Mouse (Mus musculus) frontal cortex, adult (tissue): ENCODE measurements around the gene Faap100.
"Not testable (repeated sequence)": the region's sequence is repeated elsewhere in the genome, so short reads cannot be mapped to it uniquely, and the experiment has no call there.

Experiments
- ATAC-seq: cut with Nextera tagmentation; 2 replicates; pipeline ENCODE4 v1.9.2; 2017; ENCODE audit warnings: mild to moderate bottlenecking, moderate library complexity, mixed read lengths; ENCODE audit not compliant: low TSS enrichment

Faap100 gene

DNA sequence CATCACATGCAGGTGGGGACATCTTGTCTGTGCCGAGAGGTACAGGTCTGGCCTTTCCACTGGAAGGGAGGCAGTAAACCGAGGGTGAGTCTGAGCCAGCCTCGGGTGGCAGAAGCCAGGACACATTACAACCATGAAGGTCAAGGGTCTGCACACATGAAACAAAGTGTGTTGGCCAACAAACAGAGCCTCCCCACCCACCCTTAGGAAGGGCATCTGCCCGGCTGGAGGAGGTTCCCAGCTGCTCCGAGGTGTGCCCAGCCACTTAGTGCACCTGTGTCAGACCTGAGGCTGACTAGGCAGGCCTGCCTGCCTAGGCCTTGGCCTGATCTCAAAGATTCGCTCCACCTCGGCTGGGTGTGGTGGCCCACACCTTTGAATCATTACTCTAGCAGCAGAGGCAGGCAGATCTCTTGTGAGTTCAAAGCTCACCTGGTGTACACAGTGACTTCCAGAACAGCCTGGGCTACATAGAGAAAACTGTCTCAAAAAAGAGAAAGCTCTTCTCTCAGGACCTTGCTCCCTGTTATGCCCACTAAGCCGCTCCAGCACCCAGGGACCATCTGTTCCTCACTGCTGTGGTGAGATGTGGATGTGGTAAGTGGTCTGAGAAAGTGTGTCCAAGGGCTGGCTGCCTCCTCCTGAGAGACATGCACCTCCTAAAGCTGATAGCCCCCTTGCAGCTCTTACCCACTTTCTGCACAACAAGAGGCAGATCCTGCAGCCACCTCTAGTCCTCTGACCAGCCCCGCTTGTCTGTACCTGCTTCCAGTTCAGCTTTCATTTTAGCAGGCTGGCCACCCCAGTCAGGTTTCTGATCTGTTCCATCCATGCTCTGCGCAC lies 27.1 kb downstream of the Faap100 start:
- no peak for ATAC-seq

DNA sequence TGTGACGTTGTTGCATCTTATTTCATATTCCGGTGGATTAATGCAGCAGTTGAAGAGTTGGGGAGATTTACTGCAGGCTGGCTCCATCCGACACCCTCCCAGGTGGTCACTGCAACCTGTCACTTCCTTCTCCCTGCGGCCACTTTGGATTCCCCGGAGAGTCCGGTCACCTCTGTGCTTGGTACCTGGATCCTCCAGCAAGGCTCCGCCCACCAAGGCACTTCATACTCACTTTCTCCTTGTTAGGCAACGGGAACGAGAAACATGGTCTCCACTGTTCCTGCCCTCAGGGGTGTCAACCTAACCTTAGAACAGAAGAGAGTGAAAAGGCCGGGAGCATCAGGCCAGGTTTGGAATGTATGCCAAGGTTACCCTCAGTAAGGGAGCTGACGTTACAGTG lies 27.9 kb downstream of the Faap100 start:
- no peak for ATAC-seq

DNA sequence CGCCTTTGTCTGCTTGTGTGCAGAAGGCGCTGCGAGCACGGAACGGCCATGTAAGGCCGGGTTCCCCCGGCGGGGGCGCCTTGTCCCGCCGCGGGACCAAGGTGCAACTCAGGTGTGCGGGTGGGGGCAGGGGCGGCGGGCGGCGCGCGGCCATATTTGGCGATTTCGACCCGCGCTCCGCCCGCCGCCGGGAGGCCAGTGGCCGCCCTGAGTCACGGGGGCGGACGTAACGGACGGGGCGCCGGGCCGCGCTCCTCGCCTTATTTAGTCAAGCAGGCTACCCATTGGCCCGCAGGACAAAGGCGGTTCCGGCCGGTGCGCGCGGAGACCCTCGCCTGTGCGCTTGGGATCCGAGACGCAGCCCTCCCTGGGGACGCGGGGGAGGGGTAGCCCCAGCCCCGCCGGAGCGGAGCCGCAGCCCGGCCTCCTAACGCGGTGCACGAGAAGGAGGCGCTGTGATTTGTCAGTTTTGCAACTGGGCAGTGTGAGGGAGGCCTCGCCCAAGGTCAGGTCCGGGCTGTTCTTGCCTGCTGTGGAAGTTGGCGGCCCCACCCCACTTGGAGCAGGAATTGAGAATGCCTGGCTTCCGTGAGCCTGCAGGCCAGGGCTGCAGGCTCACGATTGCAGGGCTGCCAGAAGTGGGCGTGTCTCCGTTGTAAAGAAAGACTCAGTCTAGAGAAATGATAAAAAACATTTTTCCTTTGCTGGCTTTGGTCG lies 28.4 kb downstream of the Faap100 start:
- peak; percentile 44 for ATAC-seq

GRCm38 (mm10) chr11:120349371-120349985 lies 29.1 kb downstream of the Faap100 start:
- ATAC-seq = no peak

DNA sequence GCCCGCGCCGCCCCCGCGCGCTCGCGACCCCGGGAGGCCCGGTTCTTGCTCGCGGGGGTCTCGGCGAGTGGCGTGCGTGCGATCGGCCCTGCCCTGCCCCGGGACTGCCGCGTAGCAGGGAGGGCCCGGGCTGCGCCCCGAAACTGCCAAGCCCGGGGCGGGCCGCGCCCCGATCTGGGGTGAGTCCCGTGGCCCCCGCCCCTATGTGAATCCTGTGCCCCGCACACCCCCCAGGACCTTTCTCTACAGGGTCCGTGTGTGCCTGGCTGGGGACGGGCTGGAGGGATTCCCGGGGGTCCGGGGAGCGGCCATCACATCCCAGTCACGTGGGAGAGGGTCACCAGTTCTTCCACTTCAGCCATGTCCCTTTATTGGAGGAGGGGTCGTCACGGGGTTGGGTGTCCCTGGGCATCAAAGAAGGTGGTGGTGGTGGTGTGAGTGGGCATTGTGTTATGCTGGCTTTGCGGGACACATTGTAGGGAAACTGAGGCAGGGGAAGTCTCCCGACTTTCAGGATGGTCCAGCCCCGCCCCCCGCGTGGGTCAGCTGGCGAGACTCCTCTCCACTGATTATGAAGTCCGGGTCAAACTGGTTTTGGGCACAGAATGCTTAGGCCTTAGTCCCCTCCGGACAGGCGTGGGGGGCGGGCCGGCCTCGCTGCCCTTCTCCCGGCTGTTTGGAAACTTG lies 29.7 kb downstream of the Faap100 start:
- no peak for ATAC-seq

DNA sequence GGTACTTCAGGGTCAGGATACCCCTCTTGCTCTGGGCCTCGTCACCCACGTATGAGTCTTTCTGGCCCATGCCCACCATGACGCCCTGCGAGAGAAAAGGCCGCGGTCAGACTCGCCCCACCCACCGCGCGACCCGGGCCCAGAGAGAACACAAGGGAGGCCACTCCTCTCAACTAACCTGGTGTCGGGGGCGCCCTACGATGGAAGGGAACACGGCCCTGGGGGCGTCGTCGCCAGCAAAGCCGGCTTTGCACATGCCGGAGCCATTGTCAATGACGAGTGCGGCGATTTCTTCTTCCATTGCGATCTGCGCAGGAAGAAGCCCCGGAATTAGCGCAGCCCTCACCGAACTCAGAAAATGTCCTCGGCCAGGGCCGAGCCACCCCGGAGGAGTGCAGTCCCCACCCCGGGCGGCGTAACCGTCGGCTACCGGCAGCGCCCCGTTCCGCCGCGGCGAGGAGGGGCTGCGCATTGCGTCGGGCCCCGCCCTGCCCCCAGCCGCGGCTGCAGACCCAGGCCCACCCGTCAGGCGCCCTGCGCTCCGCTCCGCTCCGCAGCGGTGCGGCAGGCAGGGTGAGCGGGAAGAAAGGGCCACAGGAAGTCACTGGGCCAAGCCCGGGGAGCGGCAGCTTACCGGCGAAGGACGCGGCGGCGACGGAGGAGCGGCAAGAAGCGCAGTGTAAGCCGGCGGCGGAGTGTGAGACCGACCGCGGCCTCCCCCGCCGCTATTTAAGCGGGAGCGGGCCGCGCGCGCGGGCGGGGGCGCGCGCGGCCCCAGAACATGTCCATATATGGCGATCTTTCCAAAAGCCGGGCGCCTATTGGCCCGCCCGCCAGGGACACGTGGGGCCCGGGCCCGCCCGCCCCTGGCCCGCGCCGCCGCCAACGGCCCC lies 30.5 kb downstream of the Faap100 start, which contains the start of gene Actg1:
Actg1 (minus strand) TSS at position 752 of the 893 bp plus-strand sequence.
- peak; percentile 40 for ATAC-seq

DNA sequence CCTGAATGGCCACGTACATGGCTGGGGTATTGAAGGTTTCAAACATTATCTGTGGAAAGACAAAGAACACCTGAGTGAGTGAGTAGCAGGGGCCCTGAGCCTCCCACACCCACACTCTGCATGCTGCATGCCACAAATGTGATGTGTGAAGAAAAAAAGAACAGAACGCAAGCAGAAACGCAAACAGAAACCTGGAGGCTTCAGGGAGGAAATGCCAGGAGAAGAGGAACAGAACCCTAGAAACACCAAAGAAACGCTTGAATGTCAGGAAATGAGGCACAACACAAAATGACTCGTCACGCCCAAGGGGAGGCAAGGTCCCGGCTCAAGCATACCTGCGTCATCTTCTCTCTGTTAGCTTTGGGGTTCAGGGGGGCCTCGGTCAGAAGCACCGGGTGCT lies 31.3 kb downstream of the Faap100 start:
- no peak for ATAC-seq

DNA sequence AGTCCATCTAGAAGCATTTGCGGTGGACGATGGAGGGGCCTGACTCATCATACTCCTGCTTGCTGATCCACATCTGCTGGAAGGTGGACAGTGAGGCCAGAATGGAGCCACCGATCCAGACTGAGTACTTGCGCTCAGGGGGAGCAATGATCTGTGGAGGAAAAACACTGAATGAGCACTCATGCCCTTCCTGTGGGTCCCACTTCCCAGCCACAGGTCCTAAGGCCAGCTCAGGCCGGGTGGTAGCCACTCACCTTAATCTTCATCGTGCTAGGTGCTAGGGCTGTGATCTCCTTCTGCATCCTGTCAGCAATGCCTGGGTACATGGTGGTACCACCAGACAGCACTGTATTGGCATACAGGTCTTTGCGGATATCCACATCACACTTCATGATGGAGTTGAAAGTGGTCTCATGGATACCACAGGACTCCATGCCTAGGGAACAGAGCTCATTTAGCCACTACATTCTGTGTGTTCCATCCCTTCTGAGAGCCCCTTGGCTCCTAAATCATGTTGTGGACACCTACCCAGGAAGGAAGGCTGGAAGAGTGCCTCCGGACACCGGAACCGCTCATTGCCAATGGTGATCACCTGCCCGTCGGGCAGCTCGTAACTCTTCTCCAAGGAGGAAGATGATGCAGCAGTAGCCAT lies 32.1 kb downstream of the Faap100 start:
- not testable (repeated sequence) for ATAC-seq

DNA sequence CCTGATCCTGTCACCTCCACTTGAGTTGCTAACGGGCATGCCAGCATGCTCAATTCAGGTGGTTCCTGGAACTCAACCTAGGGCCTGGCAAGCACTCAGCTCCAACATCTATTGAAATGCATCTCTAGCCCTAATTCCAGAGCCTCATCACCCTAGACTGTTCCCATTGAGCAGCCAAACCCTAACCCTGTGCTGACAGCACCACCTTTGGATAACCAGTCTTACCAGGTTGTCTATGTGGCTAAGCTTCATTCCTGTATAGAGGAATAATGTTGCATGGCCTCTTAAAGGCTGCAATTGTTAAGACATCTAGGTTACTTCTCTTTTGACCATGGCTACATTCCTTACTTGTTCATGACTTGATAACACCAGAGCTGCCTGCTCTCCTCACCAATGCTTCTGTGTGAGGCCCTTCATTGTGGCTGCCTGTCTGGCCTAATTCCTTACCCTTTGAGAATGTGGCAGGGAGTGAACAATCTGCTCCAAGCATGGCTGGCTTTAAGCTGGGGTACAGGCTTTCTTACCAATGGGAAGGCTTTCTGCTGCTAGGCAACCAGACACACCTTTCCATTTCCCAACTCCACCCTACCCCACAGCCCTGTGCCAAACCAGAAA lies 33.4 kb downstream of the Faap100 start:
- ATAC-seq = no peak

GRCm38 (mm10) chr11:120344310-120344920 lies 34.1 kb downstream of the Faap100 start:
- ATAC-seq = no peak

- ATAC-seq = no peak
Observed at GRCm38 (mm10) chr11:120343519-120344309, 34.9 kb downstream of the Faap100 start.

DNA sequence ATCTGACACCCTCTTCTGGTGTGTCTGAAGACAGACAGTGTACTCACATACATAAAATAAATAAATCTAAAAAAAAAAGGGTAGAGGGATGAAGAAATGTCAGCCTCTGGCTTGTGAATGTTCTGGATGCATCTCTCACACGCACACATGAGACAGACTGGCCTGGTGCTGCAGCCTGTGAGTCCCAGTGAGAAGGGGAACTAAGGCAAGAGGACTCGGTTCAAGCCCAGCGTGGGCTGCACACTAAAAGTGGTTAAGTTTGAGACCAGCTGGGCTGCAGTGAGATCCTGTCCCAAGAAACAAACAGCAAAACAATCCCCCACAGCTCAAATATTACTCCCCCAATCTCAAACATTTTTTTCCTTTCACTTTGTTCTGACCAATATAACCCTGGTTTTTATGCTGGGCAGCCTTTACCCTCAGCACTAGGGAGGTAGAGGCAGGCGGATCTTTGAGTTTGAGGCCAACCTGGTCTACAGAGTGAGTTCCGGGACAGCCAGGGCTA lies 35.9 kb downstream of the Faap100 start:
- no peak for ATAC-seq

- ATAC-seq = no peak
Observed at GRCm38 (mm10) chr11:120341661-120342060, 36.9 kb downstream of the Faap100 start.

DNA sequence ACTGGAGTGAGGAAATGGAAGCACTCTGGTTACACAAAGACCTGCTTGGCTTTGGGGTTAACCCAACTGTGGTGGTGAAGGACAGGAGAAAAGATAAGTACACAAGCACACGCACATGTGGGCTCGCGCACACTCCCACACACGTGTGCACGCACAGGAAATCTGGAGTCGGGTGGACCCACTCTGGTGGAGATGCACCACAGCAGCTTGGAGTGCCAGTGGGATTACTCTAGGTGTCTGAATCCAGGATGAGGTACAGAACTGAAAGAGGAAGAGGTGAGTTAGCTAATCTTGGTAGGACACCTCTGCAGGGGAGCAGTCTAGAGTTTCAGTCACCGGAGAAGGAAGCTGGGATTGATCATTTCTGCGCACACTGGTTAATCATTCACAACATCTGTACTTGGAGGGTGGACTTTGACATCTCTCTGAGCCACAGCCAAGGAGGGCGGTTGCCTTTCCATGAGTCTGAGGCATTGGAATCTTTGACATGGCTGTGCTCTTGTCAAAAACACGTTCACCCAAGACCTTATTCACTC lies 38.5 kb downstream of the Faap100 start:
- no peak for ATAC-seq

GRCm38 (mm10) chr11:120338786-120339185 lies 39.8 kb downstream of the Faap100 start:
- ATAC-seq = no peak

- no peak for ATAC-seq
Observed at GRCm38 (mm10) chr11:120337447-120337846, 41.1 kb downstream of the Faap100 start.

- no peak for ATAC-seq
Observed at GRCm38 (mm10) chr11:120335431-120336021, 43.0 kb downstream of the Faap100 start.

- ATAC-seq = no peak
Observed at GRCm38 (mm10) chr11:120320156-120320555, 58.4 kb downstream of the Faap100 start.
